ENCODE assay signal across 8 mouse cellular contexts in genomic region chr14:100461141-100462043, GRCm38 (mm10).
A peak's percentile ranks its signal among the peaks of the same experiment; 100 is the strongest.
DNase-seq lines count a peak whose midpoint lies in the region; ATAC-seq and TF ChIP-seq lines count a peak whose summit lies in the region.

No protein-coding gene starts in this region.

- intact Hi-C loops in heart, postnatal 14 days (cut with DNase I) = no loop called here

- no peak overlapping the region; the same call in 1 of the 2 replicates for H3K9ac ChIP-seq in forebrain, embryonic 15.5 days (replicated peaks)
- no peak overlapping the region for H3K9ac ChIP-seq in lung, postnatal 0 days (replicated peaks; ENCODE audit: low read depth)

- H3K9me3 ChIP-seq in forebrain, embryonic 15.5 days = no peaks in the 10 kb centered on the region
- no peaks in the 10 kb centered on the region for H3K9me3 ChIP-seq in lung, postnatal 0 days (ENCODE audit: low read length)

- H3K27ac ChIP-seq in forebrain, embryonic 15.5 days (replicated peaks) = peak overlapping the region; percentile 86
- no peak overlapping the region for H3K27ac ChIP-seq in lung, postnatal 0 days (ENCODE audit: low read length)

- TF ChIP-seq EP300 in lung, postnatal 0 days (IDR thresholded peaks at IDR 0.05) = no peak

- H3K4me1 ChIP-seq in forebrain, embryonic 15.5 days = peaks cover 44% of the 10 kb centered on the region
- no peaks in the 10 kb centered on the region for H3K4me1 ChIP-seq in lung, postnatal 0 days (ENCODE audit: insufficient read depth, low read depth, low read length)

- DNase-seq in ES-CJ7 (ENCODE audit: low read depth, low spot score) = peak; percentile 76
- DNase-seq in cerebellum, adult 11 months = peak; percentile 52
- peak; percentile 46 to 65 for DNase-seq in heart, postnatal 14 days
- peak; percentile 64 to 80 for DNase-seq in kidney, postnatal 4 days
- DNase-seq in lung, postnatal 0 days (ENCODE audit: low spot score) = peak; percentile 42
- DNase-seq in right cerebral cortex, postnatal 10 days (ENCODE audit: low spot score in 2 of 2) = peak; percentile 85 to 89
- no peak for DNase-seq in urinary bladder, postnatal 10 days (ENCODE audit: low spot score)

- no peaks in the 10 kb centered on the region for H3K27me3 ChIP-seq in forebrain, embryonic 15.5 days
- H3K27me3 ChIP-seq in lung, postnatal 0 days (replicated peaks; ENCODE audit: insufficient read depth, low read length) = no peaks in the 10 kb centered on the region

- peak; percentile 86 for ATAC-seq in forebrain, embryonic 15.5 days (replicated peaks)
- peak; percentile 73 for ATAC-seq in lung, postnatal 0 days

- H3K4me3 ChIP-seq in forebrain, embryonic 15.5 days = peak overlapping the region; percentile 13; the same call in 1 of the 2 replicates
- H3K4me3 ChIP-seq in lung, postnatal 0 days (ENCODE audit: low read depth, low read length) = no peak overlapping the region

- no peaks in the 10 kb centered on the region for H3K36me3 ChIP-seq in forebrain, embryonic 15.5 days
- H3K36me3 ChIP-seq in lung, postnatal 0 days (ENCODE audit: insufficient read depth, low read length) = no peaks in the 10 kb centered on the region

- peak overlapping the region; percentile 38 for H3K4me2 ChIP-seq in forebrain, embryonic 15.5 days (replicated peaks)
- no peak overlapping the region for H3K4me2 ChIP-seq in lung, postnatal 0 days (replicated peaks; ENCODE audit: low read depth, low read length)

- no peak for TF ChIP-seq CTCF in lung, postnatal 0 days (IDR thresholded peaks at IDR 0.05)

- WGBS in forebrain, embryonic 15.5 days = 15% methylated on average over 12 of the region's 12 CpGs
- WGBS in lung, postnatal 0 days = 40% methylated on average over 12 of the region's 12 CpGs
